Mouse (Mus musculus): ENCODE data around the gene Klc2. TPM values are rescaled to one million over a fixed set of nuclear protein-coding genes. Genes with fewer than 3 reads are reported as not detected.
"Not testable (repeated sequence)": the region's sequence is repeated elsewhere in the genome, so short reads cannot be mapped to it uniquely, and the experiment has no call there.

The Klc2 gene
- total and polyA plus RNA-seq, 2 experiments from 2014 or later = 58.6 to 146 TPM

GRCm38 (mm10) chr19:5086533-5086932 is 31.8 kb downstream of the Klc2 start:
- H3K4me3 ChIP-seq (ENCODE audit: low read depth, low read length) = not testable (repeated sequence)

GRCm38 (mm10) chr19:5085145-5085863 is 33.1 kb downstream of the Klc2 start, which contains the start of gene Tmem151a:
Tmem151a (minus strand) TSS chr19:5085531.
- H3K36me3 ChIP-seq (ENCODE audit: insufficient read depth) = 0 out of 2 replicates have a peak, but pooled peaks cover 19% of the 10 kb centered on the region
- peak within 1 kb of the TSS; percentile 62 for H3K27ac ChIP-seq (ENCODE audit: low read depth, low read length)
- peak within 1 kb of the TSS; percentile 87 for H3K4me2 ChIP-seq (ENCODE audit: low read depth)
- peak within 1 kb of the TSS; percentile 83 for H3K9ac ChIP-seq
- peaks cover 10% of the 10 kb centered on the region for H3K4me1 ChIP-seq (ENCODE audit: insufficient read depth)
- WGBS = under 1% methylated on average over 53 of the region's 69 CpGs
- no peak for TF ChIP-seq CTCF (IDR thresholded peaks at IDR 0.05; ENCODE audit: low read depth)
- peak within 1 kb of the TSS; percentile 72 for H3K4me3 ChIP-seq (ENCODE audit: low read depth, low read length)
- H3K27me3 ChIP-seq (ENCODE audit: insufficient read depth, low read length) = peaks cover 22% of the 10 kb centered on the region
- ATAC-seq = no peak
- no peaks in the 10 kb centered on the region for H3K9me3 ChIP-seq (ENCODE audit: low read length)
- no peak for DNase-seq

More at GRCm38 (mm10) chr19:5086533-5086932, 31.8 kb downstream of the Klc2 start:
- ATAC-seq; DNase-seq; H3K4me2 ChIP-seq (ENCODE audit: low read depth); H3K9me3 ChIP-seq (ENCODE audit: low read length); H3K9ac ChIP-seq; H3K27ac ChIP-seq (ENCODE audit: low read depth, low read length): not testable (repeated sequence)
- Histone ChIP-seq H3K36me3 (ENCODE audit: insufficient read depth) (peaks cover 23% of the 10 kb centered on the region), H3K27me3 (ENCODE audit: insufficient read depth, low read length) (peaks cover 22% of the 10 kb centered on the region), H3K4me1 (ENCODE audit: insufficient read depth) (peaks cover 10% of the 10 kb centered on the region)
- WGBS = 60% methylated on average over 4 of the region's 4 CpGs
- TF ChIP-seq CTCF (IDR thresholded peaks at IDR 0.05; ENCODE audit: low read depth) = peak; percentile 45

GRCm38 (mm10) chr19:5084834-5085144 is 33.6 kb downstream of the Klc2 start:
- peak overlapping the region; percentile 83 for H3K9ac ChIP-seq
- peak overlapping the region; percentile 87 for H3K4me2 ChIP-seq (ENCODE audit: low read depth)
- DNase-seq (peak; percentile 37), ATAC-seq (no peak)
- WGBS = 5% methylated on average over 15 of the region's 15 CpGs
- H3K4me3 ChIP-seq (ENCODE audit: low read depth, low read length) = peak overlapping the region; percentile 72
- peak overlapping the region; percentile 62 for H3K27ac ChIP-seq (ENCODE audit: low read depth, low read length)
- H3K27me3 ChIP-seq (ENCODE audit: insufficient read depth, low read length) = peaks cover 22% of the 10 kb centered on the region
- no peak for TF ChIP-seq CTCF (IDR thresholded peaks at IDR 0.05; ENCODE audit: low read depth)
- H3K9me3 ChIP-seq (ENCODE audit: low read length) = no peaks in the 10 kb centered on the region
- H3K4me1 ChIP-seq (ENCODE audit: insufficient read depth) = peaks cover 10% of the 10 kb centered on the region
- 0 out of 2 replicates have a peak, but pooled peaks cover 19% of the 10 kb centered on the region for H3K36me3 ChIP-seq (ENCODE audit: insufficient read depth)

- ATAC-seq = no peak
- H3K27ac ChIP-seq (ENCODE audit: low read depth, low read length) = peak overlapping the region; percentile 62; the same call in 1 of the 2 replicates
- WGBS = 66% methylated on average over 3 of the region's 3 CpGs
Measured at GRCm38 (mm10) chr19:5083961-5084833, 34.2 kb downstream of the Klc2 start.

GRCm38 (mm10) chr19:5082596-5082995 is 35.8 kb downstream of the Klc2 start:
- H3K9ac ChIP-seq = no peak overlapping the region
- H3K27ac ChIP-seq (ENCODE audit: low read depth, low read length) = no peak overlapping the region
- WGBS = 77% methylated on average over 24 of the region's 24 CpGs
- ATAC-seq (no peak), DNase-seq (no peak)
- no peak for TF ChIP-seq CTCF (IDR thresholded peaks at IDR 0.05; ENCODE audit: low read depth)
- H3K36me3 ChIP-seq (ENCODE audit: insufficient read depth) = 0 out of 2 replicates have a peak, but pooled peaks cover 16% of the 10 kb centered on the region
- no peaks in the 10 kb centered on the region for H3K9me3 ChIP-seq (ENCODE audit: low read length)
- peaks cover 22% of the 10 kb centered on the region for H3K27me3 ChIP-seq (ENCODE audit: insufficient read depth, low read length)
- no peak overlapping the region for H3K4me3 ChIP-seq (ENCODE audit: low read depth, low read length)
- no peak overlapping the region for H3K4me2 ChIP-seq (ENCODE audit: low read depth)
- H3K4me1 ChIP-seq (ENCODE audit: insufficient read depth) = 0 out of 2 replicates have a peak, but pooled peaks cover 4% of the 10 kb centered on the region

More at GRCm38 (mm10) chr19:5083961-5084833, 34.2 kb downstream of the Klc2 start:
- peak overlapping the region; percentile 72 for H3K4me3 ChIP-seq (ENCODE audit: low read depth, low read length)
- H3K27me3 ChIP-seq (ENCODE audit: insufficient read depth, low read length) = peaks cover 22% of the 10 kb centered on the region
- H3K4me2 ChIP-seq (ENCODE audit: low read depth) = peak overlapping the region; percentile 87
- no peak for TF ChIP-seq CTCF (IDR thresholded peaks at IDR 0.05; ENCODE audit: low read depth)
- 0 out of 2 replicates have a peak, but pooled peaks cover 16% of the 10 kb centered on the region for H3K36me3 ChIP-seq (ENCODE audit: insufficient read depth)
- H3K9me3 ChIP-seq (ENCODE audit: low read length) = no peaks in the 10 kb centered on the region
- peak overlapping the region; percentile 83 for H3K9ac ChIP-seq
- no peak for DNase-seq
- peaks cover 8% of the 10 kb centered on the region for H3K4me1 ChIP-seq (ENCODE audit: insufficient read depth)

- H3K9ac ChIP-seq = no peak overlapping the region
- H3K4me2 ChIP-seq (ENCODE audit: low read depth) = no peak overlapping the region
- H3K36me3 ChIP-seq (ENCODE audit: insufficient read depth) = 0 out of 2 replicates have a peak, but pooled peaks cover 16% of the 10 kb centered on the region
- no peak for TF ChIP-seq CTCF (IDR thresholded peaks at IDR 0.05; ENCODE audit: low read depth)
- WGBS = 75% methylated on average over 14 of the region's 18 CpGs
- 0 out of 2 replicates have a peak, but pooled peaks cover 4% of the 10 kb centered on the region for H3K4me1 ChIP-seq (ENCODE audit: insufficient read depth)
- no peaks in the 10 kb centered on the region for H3K9me3 ChIP-seq (ENCODE audit: low read length)
- no peak overlapping the region for H3K27ac ChIP-seq (ENCODE audit: low read depth, low read length)
- DNase-seq (no peak), ATAC-seq (no peak)
- H3K4me3 ChIP-seq (ENCODE audit: low read depth, low read length) = no peak overlapping the region
- H3K27me3 ChIP-seq (ENCODE audit: insufficient read depth, low read length) = peaks cover 22% of the 10 kb centered on the region
Measured at GRCm38 (mm10) chr19:5082005-5082404, 36.4 kb downstream of the Klc2 start.

Data from forebrain, postnatal 0 days (tissue).